Mouse (Mus musculus) myocyte (in vitro differentiated cells): Measurements from ENCODE around the gene Rftn1. TPM values are rescaled to one million over a fixed set of nuclear protein-coding genes. Genes with fewer than 3 reads are reported as not detected.

Experiments
- H3K27me3 ChIP-seq: one replicate; pipeline ENCODE4 v1.6.1; 2011; ENCODE audit not compliant: control insufficient read depth, insufficient read depth, insufficient read length
- H3K36me3 ChIP-seq: one replicate; pipeline ENCODE4 v1.6.1; 2011; ENCODE audit not compliant: control insufficient read depth, insufficient read depth
- H3K4me2 ChIP-seq: one replicate; pipeline ENCODE4 v1.6.1; 2011; ENCODE audit warnings: low read depth, control low read depth
- H3K4me3 ChIP-seq: one replicate; pipeline ENCODE4 v1.5.1; 2011; ENCODE audit warnings: mild to moderate bottlenecking, control low read depth, moderate library complexity
- H3K79me2 ChIP-seq: one replicate; pipeline ENCODE4 v1.6.1; 2011; ENCODE audit not compliant: control insufficient read depth, insufficient read depth
- H3ac ChIP-seq: one replicate; pipeline ENCODE4 v1.6.1; 2011; ENCODE audit not compliant: control insufficient read depth, insufficient read length
- CEBPB ChIP-seq: IDR thresholded peaks from 2 replicates; pipeline ENCODE4 v1.6.1; 2011; ENCODE audit warnings: mild to moderate bottlenecking, moderate library complexity; ENCODE audit not compliant: poor library complexity, insufficient read depth, severe bottlenecking
- E2F4 ChIP-seq: IDR thresholded peaks from one replicate; pipeline ENCODE4 v1.6.1; 2011; ENCODE audit warnings: mild to moderate bottlenecking, control low read depth, moderate library complexity; ENCODE audit not compliant: insufficient read depth
- MAX ChIP-seq: IDR thresholded peaks from one replicate; pipeline ENCODE4 v1.6.1; 2011; ENCODE audit warnings: low read depth, mild to moderate bottlenecking, control low read depth
- MYOD1 ChIP-seq, 3 experiments: IDR thresholded peaks; one replicate each; pipeline ENCODE4 v1.6.1; 2011; ENCODE audit warnings: control low read depth in 2 of 3, low read depth in 2 of 3, mild to moderate bottlenecking in 2 of 3, moderate library complexity in 1 of 3; ENCODE audit not compliant: insufficient read length in 2 of 3, control insufficient read depth in 1 of 3
- MYOG ChIP-seq, 3 experiments: IDR thresholded peaks; one replicate each; pipeline ENCODE4 v1.6.1; 2011; ENCODE audit warnings: control low read depth in 2 of 3, low read depth in 2 of 3, mild to moderate bottlenecking in 2 of 3; ENCODE audit not compliant: insufficient read length in 2 of 3, control insufficient read depth in 1 of 3, insufficient read depth in 1 of 3
- POLR2A ChIP-seq: IDR thresholded peaks from one replicate; pipeline ENCODE4 v1.6.1; 2011; ENCODE audit warnings: low read depth, mild to moderate bottlenecking, control low read depth, moderate library complexity; ENCODE audit not compliant: insufficient read length
- POLR2AphosphoS2 ChIP-seq: IDR thresholded peaks from one replicate; pipeline ENCODE4 v1.6.1; 2011; ENCODE audit warnings: low read depth, control low read depth; ENCODE audit not compliant: insufficient read length
- REST ChIP-seq: IDR thresholded peaks from one replicate; pipeline ENCODE4 v1.6.1; 2011; ENCODE audit warnings: mild to moderate bottlenecking, control low read depth, moderate library complexity; ENCODE audit not compliant: insufficient read depth, insufficient read length
- SRF ChIP-seq: IDR thresholded peaks from one replicate; pipeline ENCODE4 v1.6.1; 2011; ENCODE audit warnings: low read depth; ENCODE audit not compliant: control insufficient read depth, insufficient read length
- TCF12 ChIP-seq: IDR thresholded peaks from one replicate; pipeline ENCODE4 v1.6.1; 2011; ENCODE audit warnings: mild to moderate bottlenecking, control low read depth; ENCODE audit not compliant: poor library complexity, insufficient read depth, severe bottlenecking
- TCF3 ChIP-seq: IDR thresholded peaks from one replicate; pipeline ENCODE4 v1.6.1; 2011; ENCODE audit warnings: low read depth, control low read depth; ENCODE audit not compliant: insufficient read length
- USF1 ChIP-seq: IDR thresholded peaks from one replicate; pipeline ENCODE4 v1.6.1; 2011; ENCODE audit warnings: low read depth, mild to moderate bottlenecking, control low read depth, moderate library complexity
- polyA plus RNA-seq: library from polyadenylated mRNA; unstranded; fragments of >200 nt; fragmentation: generic; extraction: Trizol; gene quantifications from one replicate; pipeline ENCODE4 v1.2.1, GENCODE M21; 2012; ENCODE audit warnings: missing spikeins

The Rftn1 gene
- polyA plus RNA-seq = 0.40 TPM

DNA sequence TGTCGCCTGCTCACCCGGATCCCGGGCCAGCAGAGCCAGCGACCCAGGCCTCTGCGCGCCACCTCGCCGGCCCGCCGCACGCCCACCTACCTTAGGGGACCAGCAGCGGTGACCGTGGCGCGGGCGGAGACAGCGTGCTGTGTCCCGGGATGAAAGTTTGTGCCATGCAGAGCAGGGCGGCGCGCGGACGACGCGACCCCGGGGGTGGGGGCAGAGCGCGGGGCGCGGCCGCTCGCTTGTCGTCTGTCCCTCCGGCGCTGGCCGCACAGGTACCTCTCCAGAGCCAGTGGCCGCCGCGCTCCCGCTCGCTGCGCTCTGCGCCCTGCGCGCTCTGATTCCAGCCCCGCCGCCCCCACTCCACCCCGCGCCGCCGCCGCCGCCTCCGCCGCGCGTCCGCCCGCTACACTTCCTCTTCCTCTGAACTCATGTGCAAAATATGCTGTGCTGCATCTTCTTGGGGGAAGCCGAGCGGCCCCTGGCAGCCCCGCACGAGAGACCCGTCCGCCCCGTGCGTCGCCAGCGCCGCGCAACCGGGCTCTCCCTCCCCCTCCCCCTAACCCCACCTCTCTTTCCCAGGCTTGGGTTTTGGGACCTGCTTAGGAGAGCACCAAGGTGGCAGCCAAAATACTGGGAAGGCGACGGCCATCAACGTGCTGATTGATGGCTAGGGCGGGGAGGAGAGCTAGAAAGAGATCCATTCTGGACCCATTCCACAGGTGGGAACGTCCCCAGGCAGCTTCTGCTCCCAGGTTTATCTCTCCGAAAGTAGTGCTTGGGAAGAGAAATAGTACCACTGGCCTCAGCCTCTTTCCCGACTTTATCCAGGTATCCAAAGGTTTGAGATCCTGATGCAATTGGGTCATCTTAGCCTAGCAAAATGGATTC lies at the start of gene Rftn1:
Rftn1 (minus strand) TSS at position 544 of the 885 bp plus-strand sequence.
- H3K4me2 ChIP-seq = no peak within 1 kb of the TSS
- no peak within 1 kb of the TSS for H3ac ChIP-seq
- H3K36me3 ChIP-seq = no peaks in the 10 kb centered on the region
- no peaks in the 10 kb centered on the region for H3K79me2 ChIP-seq
- no peaks in the 10 kb centered on the region for H3K27me3 ChIP-seq
- no peak within 1 kb of the TSS for H3K4me3 ChIP-seq
- TF ChIP-seq MYOD1 (IDR thresholded peaks at IDR 0.05; ENCODE audit: control insufficient read depth in 1 of 3, insufficient read length in 2 of 3, low read depth in 2 of 3) = no peak
- TF ChIP-seq MYOG (IDR thresholded peaks at IDR 0.05; ENCODE audit: control insufficient read depth in 1 of 3, insufficient read depth in 1 of 3, insufficient read length in 2 of 3, low read depth in 2 of 3) = no peak
- TF ChIP-seq POLR2A = no peak
- TF ChIP-seq REST = no peak
- TF ChIP-seq CEBPB = no peak
- TF ChIP-seq SRF = no peak
- no peak for TF ChIP-seq USF1
- no peak for TF ChIP-seq POLR2AphosphoS2
- no peak for TF ChIP-seq TCF12
- no peak for TF ChIP-seq MAX
- TF ChIP-seq TCF3 = no peak
- TF ChIP-seq E2F4 = no peak

DNA sequence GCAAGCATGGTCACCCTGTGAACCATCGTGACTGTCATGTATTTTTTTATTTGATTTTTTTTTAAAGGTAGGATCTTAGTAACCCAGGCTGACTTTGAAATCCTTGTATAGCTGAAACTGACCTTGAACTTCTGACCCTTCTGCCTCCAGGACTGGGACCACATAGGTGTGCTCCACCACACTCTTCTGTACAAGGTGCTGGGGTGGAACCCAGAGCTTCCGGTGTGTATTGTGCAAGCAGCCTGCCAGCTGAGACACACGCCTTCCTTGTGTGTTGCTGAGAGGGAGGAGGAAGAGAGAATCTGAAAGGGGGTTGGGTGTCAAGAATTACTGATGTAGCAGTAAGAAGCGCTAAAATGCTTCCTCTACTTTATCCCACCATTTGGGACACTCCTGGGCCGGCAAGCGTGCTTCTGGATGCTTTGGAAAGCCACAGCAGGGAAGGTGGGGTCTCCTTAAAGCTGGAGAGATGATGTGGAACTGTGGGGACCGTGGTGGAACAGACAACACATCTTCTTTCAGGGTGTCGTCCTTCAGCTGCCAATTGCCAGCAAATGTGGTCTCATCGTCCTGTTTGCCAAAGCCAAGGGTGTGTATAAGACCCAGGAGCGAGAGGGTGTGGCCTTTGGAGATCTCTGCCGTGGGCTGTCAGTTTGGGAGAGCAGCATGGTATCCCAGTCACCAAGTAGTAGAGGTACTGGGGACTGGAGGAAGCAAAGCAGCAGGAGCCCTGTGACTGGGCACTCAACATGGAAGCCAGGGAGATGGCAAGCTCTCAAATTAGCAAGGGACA lies 47.5 kb upstream of the Rftn1 start:
- no peak for TF ChIP-seq E2F4
- no peak for TF ChIP-seq POLR2A
- TF ChIP-seq TCF12 = no peak
- TF ChIP-seq MYOD1 (IDR thresholded peaks at IDR 0.05; ENCODE audit: control insufficient read depth in 1 of 3, insufficient read length in 2 of 3, low read depth in 2 of 3) = no peak
- no peak for TF ChIP-seq CEBPB
- TF ChIP-seq MAX = no peak
- no peak for TF ChIP-seq MYOG (IDR thresholded peaks at IDR 0.05; ENCODE audit: control insufficient read depth in 1 of 3, insufficient read depth in 1 of 3, insufficient read length in 2 of 3, low read depth in 2 of 3)
- no peak for TF ChIP-seq REST
- TF ChIP-seq TCF3 = no peak
- Histone ChIP-seq H3K4me2 (no peak overlapping the region), H3K4me3 (no peak overlapping the region)

DNA sequence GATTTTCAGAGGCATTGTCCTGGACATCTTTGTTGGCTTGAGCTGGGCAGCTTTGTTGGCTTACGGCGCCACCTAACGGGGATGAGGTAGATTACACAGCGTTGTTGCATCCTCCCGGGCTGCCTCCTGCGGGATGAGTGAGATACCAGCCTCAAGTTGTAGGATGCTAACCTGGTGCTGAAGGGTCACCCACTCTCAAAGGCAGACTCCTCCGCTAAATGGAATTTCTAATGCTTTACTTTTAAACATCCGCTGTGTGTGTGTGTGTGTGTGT lies 46.9 kb upstream of the Rftn1 start:
- Histone ChIP-seq H3ac (no peak overlapping the region), H3K4me3 (no peak overlapping the region)
- TF ChIP-seq TCF12 (no peak), USF1 (no peak), POLR2AphosphoS2 (no peak), MYOD1 (IDR thresholded peaks at IDR 0.05; ENCODE audit: control insufficient read depth in 1 of 3, insufficient read length in 2 of 3, low read depth in 2 of 3) (no peak)

More for the DNA sequence above, 47.5 kb upstream of the Rftn1 start:
- no peaks in the 10 kb centered on the region for H3K79me2 ChIP-seq
- H3ac ChIP-seq = no peak overlapping the region
- H3K36me3 ChIP-seq = no peaks in the 10 kb centered on the region
- H3K27me3 ChIP-seq = no peaks in the 10 kb centered on the region

DNA sequence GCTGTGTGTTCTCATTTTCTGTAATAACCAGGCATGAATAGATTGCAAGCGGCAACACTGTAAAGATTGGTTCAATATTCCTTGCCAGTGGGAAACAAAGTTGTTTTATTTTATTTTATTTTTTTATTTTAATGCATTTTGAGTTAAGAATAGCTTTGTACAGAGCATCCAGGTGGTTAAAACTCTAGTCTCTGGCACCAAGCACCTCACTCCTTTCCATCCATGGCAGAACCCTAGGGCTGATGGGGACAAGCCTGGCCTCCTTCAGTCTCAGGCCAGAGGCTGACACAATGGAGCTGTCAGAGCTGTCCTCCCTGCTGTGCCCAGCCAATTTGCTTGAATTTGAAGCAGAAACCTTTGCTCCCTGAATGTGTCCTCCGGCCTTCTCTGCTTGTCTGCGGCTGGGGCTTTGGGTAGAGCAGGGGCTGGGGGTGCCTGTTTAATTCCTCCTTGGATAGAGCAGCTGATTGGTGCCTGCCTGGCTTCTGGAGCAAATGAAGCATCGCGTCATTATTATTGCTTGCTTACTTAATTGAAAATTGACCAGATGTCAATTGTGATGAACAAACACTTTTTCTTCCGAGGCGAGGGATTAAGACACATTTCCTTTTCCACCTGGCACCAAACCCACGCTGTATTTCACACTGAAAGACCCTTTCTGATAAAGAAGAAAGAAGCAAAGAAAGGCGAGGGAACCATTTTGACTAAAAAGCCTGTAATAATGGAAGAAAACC lies 46.4 kb upstream of the Rftn1 start:
- H3K36me3 ChIP-seq = no peaks in the 10 kb centered on the region
- TF ChIP-seq MYOG (IDR thresholded peaks at IDR 0.05; ENCODE audit: control insufficient read depth in 1 of 3, insufficient read depth in 1 of 3, insufficient read length in 2 of 3, low read depth in 2 of 3) = no peak
- no peak for TF ChIP-seq SRF
- TF ChIP-seq REST = no peak
- TF ChIP-seq TCF3 = no peak
- TF ChIP-seq POLR2AphosphoS2 = no peak
- TF ChIP-seq CEBPB = no peak
- TF ChIP-seq MAX = no peak
- TF ChIP-seq E2F4 = no peak
- no peak for TF ChIP-seq USF1
- TF ChIP-seq MYOD1 (IDR thresholded peaks at IDR 0.05; ENCODE audit: control insufficient read depth in 1 of 3, insufficient read length in 2 of 3, low read depth in 2 of 3) = no peak
- no peak for TF ChIP-seq POLR2A
- no peak for TF ChIP-seq TCF12
- H3K79me2 ChIP-seq = no peaks in the 10 kb centered on the region
- no peak overlapping the region for H3ac ChIP-seq
- H3K27me3 ChIP-seq = no peaks in the 10 kb centered on the region
- no peak overlapping the region for H3K4me2 ChIP-seq
- no peak overlapping the region for H3K4me3 ChIP-seq

More for the DNA sequence above, 46.9 kb upstream of the Rftn1 start:
- Histone ChIP-seq H3K36me3 (no peaks in the 10 kb centered on the region), H3K27me3 (no peaks in the 10 kb centered on the region), H3K4me2 (no peak overlapping the region), H3K79me2 (no peaks in the 10 kb centered on the region)
